Mouse (Mus musculus): ENCODE data around the gene Olfr890.
"Not testable (repeated sequence)": the region's sequence is repeated elsewhere in the genome, so short reads cannot be mapped to it uniquely, and the experiment has no call there.

Gene Olfr890

DNA sequence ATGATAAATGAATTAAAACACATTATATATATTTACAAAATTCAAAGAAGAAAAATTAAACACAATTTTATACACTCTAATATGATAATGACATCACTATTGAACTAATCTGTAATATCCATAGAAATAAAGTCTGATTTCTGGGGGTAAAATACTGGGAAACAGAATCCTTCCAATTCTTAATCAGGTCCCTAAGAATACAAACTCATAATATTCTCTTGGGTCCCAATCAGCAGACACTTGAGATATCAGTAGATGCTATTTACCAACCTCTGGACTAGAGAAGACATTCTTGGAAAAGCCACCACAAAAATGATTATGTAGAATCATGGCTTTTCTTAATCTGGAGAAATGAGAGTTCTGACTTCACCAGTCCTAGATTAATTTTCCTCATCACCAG, at the start of gene Olfr890:
Olfr890 (plus strand) TSS at position 301 of the 400 bp plus-strand sequence.
- no peak for DNase-seq (ENCODE audit: low read depth, low spot score)

DNA sequence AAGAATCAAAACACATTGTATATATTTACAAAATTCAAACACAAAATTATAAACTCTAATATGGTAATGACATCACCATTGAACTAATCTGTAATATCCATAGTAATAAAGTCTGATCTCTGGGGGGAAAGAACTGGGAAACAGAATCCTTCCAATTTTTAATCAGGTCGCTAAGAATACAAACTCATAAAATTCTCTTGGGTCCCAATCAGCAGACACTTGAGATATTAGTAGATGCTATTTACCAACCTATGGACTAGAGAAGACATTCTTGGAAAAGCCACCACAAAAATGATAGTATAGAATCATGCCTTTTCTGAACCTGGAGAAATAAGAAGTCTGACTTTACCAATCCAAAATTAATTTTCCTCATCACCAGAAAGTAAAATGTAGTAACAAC, 34.5 kb upstream of the Olfr890 start, which contains the start of gene Olfr888:
Olfr888 (plus strand) TSS at position 301 of the 400 bp plus-strand sequence.
- no peak for DNase-seq (ENCODE audit: low read depth, low spot score)

DNA sequence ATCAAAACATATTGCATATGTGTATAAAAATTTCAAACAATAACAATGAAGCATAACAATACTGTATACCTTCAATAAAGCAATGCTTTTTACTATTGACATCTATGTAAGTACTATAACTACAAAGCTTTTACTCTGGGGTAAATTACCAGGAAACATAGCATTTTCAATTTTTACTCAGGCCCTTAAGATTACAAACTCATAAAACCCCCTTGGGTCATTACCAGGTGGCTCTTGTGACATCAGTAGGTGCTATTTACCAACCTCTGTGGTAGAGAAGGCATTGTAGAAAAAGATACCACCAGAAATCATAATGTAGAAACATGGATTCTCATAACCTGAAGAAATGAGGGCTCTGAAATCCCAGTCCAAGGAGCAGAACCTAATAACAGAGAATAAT, 27.4 kb upstream of the Olfr890 start, which contains the start of gene Olfr889:
Olfr889 (plus strand) TSS at position 301 of the 400 bp plus-strand sequence.
- DNase-seq (ENCODE audit: low read depth, low spot score): no peak

DNA sequence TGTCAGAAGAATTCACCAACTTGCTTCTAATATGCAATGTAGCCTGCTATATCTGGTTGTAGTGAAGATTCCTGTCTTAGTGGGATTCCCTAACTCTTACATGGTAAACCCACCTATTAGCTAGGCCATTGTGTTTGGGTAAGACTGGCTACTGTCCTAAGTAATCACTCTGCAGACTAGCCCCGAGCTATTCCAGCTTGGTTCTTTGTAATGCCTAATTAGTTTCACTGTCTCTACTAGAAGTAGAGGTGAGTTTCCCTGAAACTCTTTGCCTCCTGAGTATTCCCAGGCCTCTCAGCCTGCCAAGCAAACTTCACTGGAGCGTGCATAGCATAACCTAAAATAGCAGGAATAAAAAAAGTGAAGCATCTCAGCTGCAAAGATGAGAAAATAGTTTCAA, 26.0 kb downstream of the Olfr890 start:
- DNase-seq (ENCODE audit: low read depth, low spot score): not testable (repeated sequence)

DNA sequence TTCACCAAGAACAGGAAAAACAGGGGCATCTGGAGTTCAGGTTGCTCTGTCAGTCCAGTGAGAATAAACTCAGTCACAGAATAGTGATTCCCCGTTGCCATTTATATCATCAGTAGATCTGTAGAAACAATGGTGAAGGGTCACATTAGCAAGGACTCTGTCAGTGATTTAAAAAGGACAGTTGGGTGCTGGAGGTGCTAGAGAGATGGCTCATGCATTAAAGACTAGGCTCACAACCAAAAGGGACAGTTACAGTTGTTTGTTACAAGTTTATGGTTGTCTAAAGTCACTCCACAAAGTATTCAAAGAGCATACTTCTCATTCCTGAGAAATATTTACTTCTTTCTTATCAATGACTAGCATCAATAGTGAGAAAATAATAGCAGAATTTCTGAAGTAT, 38.4 kb downstream of the Olfr890 start, which contains the start of gene Olfr891:
Olfr891 (minus strand) TSS at position 101 of the 400 bp plus-strand sequence.
- no peak for DNase-seq (ENCODE audit: low read depth, low spot score)

Data from retina, adult 2 months (tissue).